Comparison of ENCODE assay signal across 8 mouse cellular contexts in the genomic region with DNA sequence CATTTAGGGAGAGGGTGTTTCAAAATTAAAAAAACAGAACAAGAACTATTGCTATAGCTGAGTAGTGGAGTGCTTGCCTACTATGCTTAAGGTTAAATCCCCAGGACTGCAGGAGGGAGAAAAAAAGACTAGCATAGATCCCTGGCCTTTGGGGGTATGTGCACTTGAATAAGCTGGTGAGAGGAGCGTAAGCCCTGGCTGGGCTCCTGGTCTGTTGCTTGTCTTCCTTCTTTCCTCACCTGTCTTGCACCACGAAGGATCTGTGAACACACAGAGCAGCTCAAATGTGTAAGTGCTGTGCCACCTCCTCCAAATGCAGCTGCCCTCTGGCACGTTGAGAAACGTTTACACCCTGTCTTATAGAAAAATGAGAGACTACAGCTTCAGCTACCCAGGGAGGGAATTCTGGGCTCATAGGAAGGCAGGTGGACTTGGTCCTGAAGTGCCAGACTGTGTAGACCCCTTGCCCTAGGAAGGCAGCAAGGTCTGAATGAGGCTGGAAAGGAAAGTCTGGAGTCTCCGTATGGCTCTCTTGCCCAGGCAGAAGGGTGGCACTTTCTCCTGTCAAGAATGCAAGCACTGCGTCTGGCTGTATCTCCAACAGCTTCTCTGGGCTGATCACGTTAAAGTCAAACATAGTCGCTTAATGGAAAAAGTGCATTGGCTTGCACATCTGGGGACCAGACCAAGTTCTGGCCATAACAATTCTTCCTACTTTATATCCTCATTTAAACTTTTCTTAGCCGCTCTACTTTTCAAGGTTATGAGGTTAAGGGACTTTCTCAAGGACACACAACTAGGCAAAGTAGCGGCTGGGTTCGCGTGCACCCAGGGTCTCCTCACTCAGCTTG. TPM values are rescaled to one million over a fixed set of nuclear protein-coding genes. Genes with fewer than 3 reads are reported as not detected.
DNase-seq lines count a peak whose midpoint lies in the region; ATAC-seq and TF ChIP-seq lines count a peak whose summit lies in the region.

No protein-coding gene starts in this region.

- peak overlapping the region; percentile 86 for H3K4me2 ChIP-seq in embryonic facial prominence, embryonic 12.5 days (replicated peaks)
- H3K4me2 ChIP-seq in hindbrain, embryonic 16.5 days (ENCODE audit: low read length) = peak overlapping the region; percentile 88
- peak overlapping the region; percentile 83 for H3K4me2 ChIP-seq in midbrain, embryonic 11.5 days

- H3K9me3 ChIP-seq in E14TG2a.4 (ENCODE audit: low read length) = no peaks in the 10 kb centered on the region
- H3K9me3 ChIP-seq in embryonic facial prominence, embryonic 12.5 days = no peaks in the 10 kb centered on the region
- no peaks in the 10 kb centered on the region for H3K9me3 ChIP-seq in hindbrain, embryonic 16.5 days (ENCODE audit: control insufficient read depth, low read length)
- no peaks in the 10 kb centered on the region for H3K9me3 ChIP-seq in midbrain, embryonic 11.5 days (ENCODE audit: control insufficient read depth, low read length)

- no peak for TF ChIP-seq CTCF in E14TG2a.4 (conservative IDR thresholded peaks at IDR 0.05; ENCODE audit: low read length)

- DNase-seq in heart, adult 18-20 months = peak; percentile 9 to 48
- DNase-seq in heart, postnatal 4 days = no peak
- DNase-seq in midbrain, embryonic 11.5 days (ENCODE audit: low spot score, missing footprints) = no peak
- no peak for DNase-seq in embryo, embryonic 9.5 days (ENCODE audit: extremely low spot score)

- H3K4me1 ChIP-seq in E14TG2a.4 (replicated peaks; ENCODE audit: low read depth, low read length) = peaks cover 17% of the 10 kb centered on the region
- peaks cover 16% of the 10 kb centered on the region for H3K4me1 ChIP-seq in embryonic facial prominence, embryonic 12.5 days
- peaks cover 18% of the 10 kb centered on the region for H3K4me1 ChIP-seq in hindbrain, embryonic 16.5 days (ENCODE audit: control insufficient read depth, insufficient read depth, low read depth, low read length)
- H3K4me1 ChIP-seq in midbrain, embryonic 11.5 days (ENCODE audit: control insufficient read depth, insufficient read depth, low read length) = peaks cover 17% of the 10 kb centered on the region

- H3K27ac ChIP-seq in embryonic facial prominence, embryonic 12.5 days = peak overlapping the region; percentile 57
- H3K27ac ChIP-seq in hindbrain, embryonic 16.5 days (ENCODE audit: low read depth, low read length) = 0 out of 2 replicates have a peak overlapping the region, but pooled peaks have one; percentile 89
- no peak overlapping the region for H3K27ac ChIP-seq in midbrain, embryonic 11.5 days (ENCODE audit: low read depth, low read length)

- 0 out of 2 replicates have a peak overlapping the region, but pooled peaks have one; percentile 15 for H3K9ac ChIP-seq in embryonic facial prominence, embryonic 12.5 days
- peak overlapping the region; percentile 44 for H3K9ac ChIP-seq in hindbrain, embryonic 16.5 days (ENCODE audit: low read depth, low read length)
- peak overlapping the region; percentile 92 for H3K9ac ChIP-seq in midbrain, embryonic 11.5 days (ENCODE audit: low read length)

- no peaks in the 10 kb centered on the region for H3K27me3 ChIP-seq in E14TG2a.4 (ENCODE audit: insufficient read depth, low read length)
- no peaks in the 10 kb centered on the region; the same call in 1 of the 2 replicates for H3K27me3 ChIP-seq in embryonic facial prominence, embryonic 12.5 days
- no peaks in the 10 kb centered on the region for H3K27me3 ChIP-seq in hindbrain, embryonic 16.5 days (replicated peaks; ENCODE audit: control insufficient read depth, insufficient read depth, low read length)
- no peaks in the 10 kb centered on the region for H3K27me3 ChIP-seq in midbrain, embryonic 11.5 days (ENCODE audit: control insufficient read depth, insufficient read depth, low read length)

- H3K4me3 ChIP-seq in E14TG2a.4 (replicated peaks; ENCODE audit: low read length) = peak overlapping the region; percentile 96
- H3K4me3 ChIP-seq in embryonic facial prominence, embryonic 12.5 days = peak overlapping the region; percentile 99
- H3K4me3 ChIP-seq in hindbrain, embryonic 16.5 days (ENCODE audit: low read length) = peak overlapping the region; percentile 98
- peak overlapping the region; percentile 86 for H3K4me3 ChIP-seq in midbrain, embryonic 11.5 days (ENCODE audit: low read depth, low read length)

- WGBS in embryonic facial prominence, embryonic 12.5 days = 18% methylated on average over 12 of the region's 12 CpGs
- 17% methylated on average over 12 of the region's 12 CpGs for WGBS in hindbrain, embryonic 16.5 days
- 17% methylated on average over 12 of the region's 12 CpGs for WGBS in midbrain, embryonic 11.5 days

- no peaks in the 10 kb centered on the region for H3K36me3 ChIP-seq in E14TG2a.4 (ENCODE audit: insufficient read depth, low read length)
- no peaks in the 10 kb centered on the region for H3K36me3 ChIP-seq in embryonic facial prominence, embryonic 12.5 days
- H3K36me3 ChIP-seq in hindbrain, embryonic 16.5 days (ENCODE audit: control insufficient read depth, insufficient read depth, low read length) = no peaks in the 10 kb centered on the region
- no peaks in the 10 kb centered on the region for H3K36me3 ChIP-seq in midbrain, embryonic 11.5 days (ENCODE audit: control insufficient read depth, insufficient read depth, low read length)

- ATAC-seq in embryonic facial prominence, embryonic 12.5 days (ENCODE audit: insufficient number of reproducible peaks, insufficient read depth, low FRiP score, low TSS enrichment) = peak; percentile 25; the same call in 1 of the 2 replicates
- 0 out of 2 replicates have a peak, but pooled peaks have one; percentile 7 for ATAC-seq in hindbrain, embryonic 16.5 days
- ATAC-seq in midbrain, embryonic 11.5 days (ENCODE audit: low FRiP score) = peak; percentile 13; the same call in 1 of the 2 replicates
- no peak for ATAC-seq in monocyte, adult 5-6 weeks (replicated peaks; ENCODE audit: insufficient number of reproducible peaks, low FRiP score, low TSS enrichment, poor library complexity, severe bottlenecking)

RNA-seq across cellular contexts. Expression of gene Rabep1, which starts 0.7 kb away (rescaled TPM):
- 10 to 100 TPM; 37.6 to 39.0 TPM for total RNA-seq in heart, adult 18-20 months (2021)
- total RNA-seq in heart, postnatal 4 days (2021) = 10 to 100 TPM; 34.7 to 38.0 TPM
- 43.9 and 45.9 TPM in 2 replicates for polyA plus RNA-seq in embryonic facial prominence, embryonic 12.5 days (2016; fragmentation: Nextera tagmentation; extraction: Ambion mirVana)
- polyA plus RNA-seq in hindbrain, embryonic 16.5 days (2015; fragmentation: Nextera tagmentation; extraction: Ambion mirVana) = 77.1 and 88.1 TPM in 2 replicates
- polyA plus RNA-seq in midbrain, embryonic 11.5 days (2014; fragmentation: Nextera tagmentation; extraction: Ambion mirVana) = 41.7 and 44.2 TPM in 2 replicates
- 69.4 to 95.6 TPM (median 71.4 TPM) in 3 replicates for total RNA-seq in monocyte, adult 5-6 weeks (2017)

RNA-seq across cellular contexts. Expression of gene Scimp, which starts 31.5 kb away (rescaled TPM):
- total RNA-seq in heart, adult 18-20 months (2021) = 1 to 10 TPM in 1 of 2 experiments, under 1 TPM in 1; 0.42 to 1.1 TPM
- total RNA-seq in heart, postnatal 4 days (2021) = not detected
- polyA plus RNA-seq in embryonic facial prominence, embryonic 12.5 days (2016; fragmentation: Nextera tagmentation; extraction: Ambion mirVana) = not detected in 2 replicates
- polyA plus RNA-seq in hindbrain, embryonic 16.5 days (2015; fragmentation: Nextera tagmentation; extraction: Ambion mirVana) = 0.19 TPM in 1 of 2 replicates, not detected in the other
- not detected in 2 replicates for polyA plus RNA-seq in midbrain, embryonic 11.5 days (2014; fragmentation: Nextera tagmentation; extraction: Ambion mirVana)
- total RNA-seq in monocyte, adult 5-6 weeks (2017) = 13.5 to 64.4 TPM (median 25.6 TPM) in 3 replicates

Comparison
In these comparisons a context has a peak if more than half of its experiments do, and no peak if none do; other contexts are left out.
1. DNase-seq: peak in heart, adult 18-20 months (2 of 2); none in heart, postnatal 4 days (single experiment), midbrain, embryonic 11.5 days (single experiment) and embryo, embryonic 9.5 days (single experiment).
2. H3K9ac ChIP-seq: peak in every context shown above with its lines; median percentile 92 in midbrain, embryonic 11.5 days; 44 in hindbrain, embryonic 16.5 days; 15 in embryonic facial prominence, embryonic 12.5 days.
3. Peak in every context shown above with its lines, with median percentiles within 50 percentile points of each other: H3K4me3 ChIP-seq and H3K4me2 ChIP-seq.